Mouse (Mus musculus): ENCODE data around the gene Scin.
"Not testable (repeated sequence)": the region's sequence is repeated elsewhere in the genome, so short reads cannot be mapped to it uniquely, and the experiment has no call there.

Gene Scin

GRCm38 (mm10) chr12:40133573-40134271, at the start of gene Scin:
Gene Scin (minus strand): TSS chr12:40134228.
- peak; percentile 49 for DNase-seq (ENCODE audit: low spot score)

GRCm38 (mm10) chr12:40177089-40177488, 43.1 kb upstream of the Scin start:
- peak; percentile 35 for DNase-seq (ENCODE audit: low spot score)

- no peak for DNase-seq (ENCODE audit: low spot score)
Measured at GRCm38 (mm10) chr12:40176158-40176557, 42.1 kb upstream of the Scin start.

GRCm38 (mm10) chr12:40175171-40175570, 41.1 kb upstream of the Scin start:
- DNase-seq (ENCODE audit: low spot score): not testable (repeated sequence)

GRCm38 (mm10) chr12:40171637-40172036, 37.6 kb upstream of the Scin start:
- no peak for DNase-seq (ENCODE audit: low spot score)

- no peak for DNase-seq (ENCODE audit: low spot score)
Measured at GRCm38 (mm10) chr12:40169675-40170074, 35.6 kb upstream of the Scin start.

- DNase-seq (ENCODE audit: low spot score): peak; percentile 72
Measured at GRCm38 (mm10) chr12:40164621-40165020, 30.6 kb upstream of the Scin start.

- DNase-seq (ENCODE audit: low spot score): no peak
Measured at GRCm38 (mm10) chr12:40160777-40161176, 26.7 kb upstream of the Scin start.

- no peak for DNase-seq (ENCODE audit: low spot score)
Measured at GRCm38 (mm10) chr12:40154188-40154587, 20.2 kb upstream of the Scin start.

- no peak for DNase-seq (ENCODE audit: low spot score)
Measured at GRCm38 (mm10) chr12:40152353-40153069, 18.5 kb upstream of the Scin start.

- DNase-seq (ENCODE audit: low spot score): no peak
Measured at GRCm38 (mm10) chr12:40147319-40147718, 13.3 kb upstream of the Scin start.

- DNase-seq (ENCODE audit: low spot score): no peak
Measured at GRCm38 (mm10) chr12:40146510-40146909, 12.5 kb upstream of the Scin start.

GRCm38 (mm10) chr12:40140706-40141105, 6.7 kb upstream of the Scin start:
- DNase-seq (ENCODE audit: low spot score): no peak

- DNase-seq (ENCODE audit: low spot score): no peak
Measured at GRCm38 (mm10) chr12:40139484-40140245, 5.6 kb upstream of the Scin start.

GRCm38 (mm10) chr12:40134529-40134928, 501 bp upstream of the Scin start:
- DNase-seq (ENCODE audit: low spot score): peak; percentile 6

- peak; percentile 42 for DNase-seq (ENCODE audit: low spot score)
Measured at GRCm38 (mm10) chr12:40133194-40133572, 845 bp downstream of the Scin start.

- DNase-seq (ENCODE audit: low spot score): no peak
Measured at GRCm38 (mm10) chr12:40118872-40119271, 15.2 kb downstream of the Scin start.

GRCm38 (mm10) chr12:40117045-40117444, 17.0 kb downstream of the Scin start:
- DNase-seq (ENCODE audit: low spot score): no peak

GRCm38 (mm10) chr12:40116214-40116613, 17.8 kb downstream of the Scin start:
- no peak for DNase-seq (ENCODE audit: low spot score)

GRCm38 (mm10) chr12:40114883-40115282, 19.1 kb downstream of the Scin start:
- DNase-seq (ENCODE audit: low spot score): no peak

- DNase-seq (ENCODE audit: low spot score): no peak
Measured at GRCm38 (mm10) chr12:40114020-40114419, 20.0 kb downstream of the Scin start.

- DNase-seq (ENCODE audit: low spot score): no peak
Measured at GRCm38 (mm10) chr12:40113605-40114004, 20.4 kb downstream of the Scin start.

GRCm38 (mm10) chr12:40109227-40109626, 24.8 kb downstream of the Scin start:
- DNase-seq (ENCODE audit: low spot score): no peak

All from embryo, embryonic 10.5 days (tissue).